Mouse (Mus musculus): ENCODE data around the gene Tomm70a. TPM values are rescaled to one million over a fixed set of nuclear protein-coding genes. Genes with fewer than 3 reads are reported as not detected.

Tomm70a gene
- total RNA-seq (2021) = 10 to 100 TPM; 30.4 to 33.1 TPM
- long read RNA-seq, experiment 1, full-length matches to known transcripts = 22 of 41 reads
- long read RNA-seq, experiment 1, partial matches to known transcripts = 1 of 41 reads
- long read RNA-seq, experiment 1, other reads (novel, unspliced or antisense) = 18 of 41 reads
- long read RNA-seq, experiment 2, full-length matches to known transcripts = 35 of 68 reads
- long read RNA-seq, experiment 2, partial matches to known transcripts = 32 of 68 reads
- long read RNA-seq, experiment 2, other reads (novel, unspliced or antisense) = 1 of 68 reads

DNA sequence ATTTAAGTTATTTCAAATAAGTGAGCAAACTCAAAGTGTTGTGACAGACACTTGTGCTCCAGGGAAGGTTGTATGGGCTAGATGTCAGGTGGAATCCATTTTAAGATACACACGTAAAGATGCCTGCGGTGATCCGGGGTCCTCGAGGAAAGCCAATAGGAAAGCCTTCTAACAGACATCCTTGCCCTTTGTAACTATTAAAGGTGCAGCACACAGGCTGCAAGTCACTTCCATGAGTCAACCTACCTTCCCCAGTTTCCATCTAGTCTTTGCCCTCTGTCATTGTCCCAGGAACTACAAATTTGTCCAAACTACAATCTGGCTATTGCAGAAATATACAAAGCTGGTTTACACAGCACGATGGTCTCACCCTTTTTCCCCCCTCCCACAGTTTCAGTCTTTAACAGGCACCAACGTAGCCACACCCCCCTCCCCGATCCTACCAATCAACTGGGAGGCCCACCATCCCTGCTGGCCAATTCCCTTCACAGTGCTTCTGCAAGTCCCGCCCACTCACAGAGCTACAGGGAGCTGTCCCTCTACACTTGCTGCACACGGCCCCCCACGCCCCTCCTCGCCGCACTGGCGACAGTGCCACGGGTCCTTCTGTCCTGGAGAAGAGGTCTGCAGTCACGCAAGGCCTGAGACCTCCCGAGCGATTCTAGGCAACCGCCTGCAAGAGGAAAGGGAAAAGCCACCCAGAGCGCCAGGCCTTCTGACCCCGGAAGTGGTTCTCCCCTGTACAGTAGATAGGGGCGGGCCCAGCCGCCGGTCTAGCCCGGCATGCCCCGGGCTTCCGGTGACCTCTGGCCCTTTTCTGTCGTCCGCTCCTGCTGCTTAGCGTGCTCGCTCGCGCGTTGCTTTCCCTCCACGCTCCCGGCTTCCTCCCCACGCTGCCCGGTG lies at the start of gene Tomm70a:
Gene Tomm70a (plus strand): TSS at position 791 of the 903 bp plus-strand sequence.
- intact Hi-C loops (cut with DNase I) = loop anchor here (5.0 kb wide), 1 partner anchor 46 kb away; the partner anchor contains the start of gene Nit2
- peak; percentile 89 to 91 for DNase-seq

DNA sequence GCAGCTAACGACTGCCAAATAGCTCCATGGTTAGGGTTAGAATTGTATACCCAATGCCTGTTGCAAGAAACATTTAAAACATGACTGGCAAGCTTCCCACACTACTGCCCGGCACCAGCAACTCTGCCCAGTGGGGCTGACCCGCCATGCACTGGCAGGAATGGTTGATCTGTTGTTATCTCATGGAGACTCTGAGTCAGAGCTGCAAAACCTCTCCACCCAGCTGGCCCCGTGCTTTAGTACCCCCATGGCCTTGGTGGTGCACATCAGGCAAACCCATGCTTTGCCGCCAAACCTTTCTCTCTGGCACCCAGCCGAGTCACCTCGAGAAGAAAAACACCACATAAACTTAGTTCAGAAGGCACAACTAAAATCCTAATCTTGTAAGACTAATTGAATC lies 45.5 kb upstream of the Tomm70a start:
- no peak for DNase-seq
- intact Hi-C loops (cut with DNase I) = no loop called here

DNA sequence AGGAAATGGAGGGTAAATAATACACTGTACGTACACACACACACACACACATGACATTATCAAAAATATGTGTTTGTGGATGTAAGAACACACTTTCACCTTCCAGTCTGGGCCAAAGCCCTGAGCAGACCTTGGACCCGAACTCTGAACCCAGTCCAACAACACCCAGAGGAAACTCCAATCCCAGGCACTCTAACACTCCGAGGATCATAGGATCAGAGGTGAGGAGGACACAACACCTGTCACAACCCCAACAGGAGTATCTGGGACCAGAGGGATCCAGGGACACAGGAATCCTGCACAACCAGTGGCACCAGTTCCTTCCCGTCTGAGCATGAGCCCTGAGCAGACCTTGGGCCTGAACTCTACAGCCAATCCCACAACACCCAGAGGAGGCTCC lies 41.9 kb upstream of the Tomm70a start:
- intact Hi-C loops (cut with DNase I) = no loop called here
- no peak for DNase-seq

DNA sequence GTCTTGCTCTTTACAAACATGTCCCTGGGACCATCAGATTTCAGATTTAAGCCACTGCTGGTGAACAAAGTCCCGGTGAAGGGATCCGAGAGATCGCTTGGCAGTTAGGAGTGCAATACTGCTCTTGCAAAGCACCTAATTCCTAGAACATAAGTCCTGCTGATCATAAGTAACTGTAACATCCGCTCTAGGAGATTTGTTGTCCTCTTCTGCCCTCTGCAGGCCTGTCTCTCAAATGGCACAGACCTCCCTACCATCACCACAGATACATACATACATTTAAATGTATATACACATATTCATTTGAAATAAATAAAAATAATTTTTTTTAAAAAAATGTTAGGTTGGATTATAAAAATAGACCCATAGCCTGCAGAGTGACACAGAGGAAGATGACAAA lies 29.0 kb upstream of the Tomm70a start:
- intact Hi-C loops (cut with DNase I) = loop anchor here (10.0 kb wide), 1 partner anchor 318 kb away; no protein-coding TSS in a partner anchor
- DNase-seq = no peak

DNA sequence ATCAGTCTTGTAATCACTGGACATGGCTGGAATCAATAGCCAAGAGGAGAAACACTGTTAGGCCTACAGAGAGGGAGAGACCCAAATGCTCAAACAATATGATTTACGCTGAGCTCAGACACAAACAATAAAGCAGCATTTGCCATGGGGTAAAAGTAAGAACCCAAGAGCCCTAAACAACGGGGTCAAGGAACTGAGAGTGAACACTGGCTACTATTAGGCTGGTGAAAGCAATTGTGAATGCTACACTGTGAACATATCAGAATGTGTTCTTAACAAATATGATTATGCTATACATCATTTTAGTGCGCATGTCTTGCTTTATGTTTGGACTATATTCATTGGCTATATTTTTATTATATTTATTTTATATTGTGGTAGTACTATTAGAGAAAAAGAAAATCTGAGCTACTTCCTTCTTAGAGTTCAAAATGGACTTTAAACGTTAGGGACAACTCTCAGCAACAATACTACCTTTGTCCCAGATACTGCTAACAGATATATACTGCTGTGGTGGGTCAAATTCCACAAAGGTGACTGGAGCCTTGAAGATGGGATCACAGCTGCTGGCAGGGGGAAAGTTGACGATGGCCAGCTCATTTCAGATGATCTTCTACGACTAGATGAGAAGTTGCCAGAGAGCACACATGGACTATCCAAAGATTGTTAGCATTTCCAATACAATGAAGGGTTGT lies 28.4 kb upstream of the Tomm70a start:
- intact Hi-C loops (cut with DNase I) = loop anchor here (10.0 kb wide), 1 partner anchor 318 kb away; no protein-coding TSS in a partner anchor

DNA sequence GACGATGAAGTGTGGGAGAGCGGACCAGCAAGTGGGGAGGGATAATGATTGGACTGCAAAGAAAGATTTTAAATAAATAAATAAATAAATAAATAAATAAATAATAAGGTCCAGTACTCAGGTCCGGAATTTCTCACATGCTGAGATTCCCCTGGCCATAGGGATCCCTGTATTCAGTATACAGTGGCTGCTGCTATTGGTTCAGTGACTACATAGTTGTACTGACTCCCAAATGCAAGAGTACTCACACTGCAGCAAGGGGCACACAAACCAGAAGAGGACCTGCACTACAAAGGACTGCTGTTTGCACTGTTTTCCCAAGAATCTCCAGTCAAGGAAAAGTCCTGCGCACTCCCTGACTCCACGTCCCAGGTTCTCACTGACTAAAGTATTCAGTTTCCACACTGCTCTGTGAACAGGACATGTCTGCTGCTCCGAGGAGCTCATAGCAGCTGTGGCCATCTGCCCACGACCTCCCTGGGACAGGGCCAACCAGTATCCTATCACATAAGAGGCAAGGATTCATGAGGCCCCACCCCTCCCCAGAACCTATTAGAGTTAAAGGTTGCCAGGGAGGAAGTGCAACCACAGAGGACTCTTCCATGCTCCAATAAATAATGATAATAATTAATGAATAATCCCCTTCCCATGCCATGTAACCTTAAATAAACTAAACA lies 22.9 kb upstream of the Tomm70a start:
- no peak for DNase-seq
- intact Hi-C loops (cut with DNase I) = loop anchor here (10.0 kb wide), 1 partner anchor 324 kb away; no protein-coding TSS in a partner anchor

More for the DNA sequence above, 28.4 kb upstream of the Tomm70a start:
- no peak for DNase-seq

DNA sequence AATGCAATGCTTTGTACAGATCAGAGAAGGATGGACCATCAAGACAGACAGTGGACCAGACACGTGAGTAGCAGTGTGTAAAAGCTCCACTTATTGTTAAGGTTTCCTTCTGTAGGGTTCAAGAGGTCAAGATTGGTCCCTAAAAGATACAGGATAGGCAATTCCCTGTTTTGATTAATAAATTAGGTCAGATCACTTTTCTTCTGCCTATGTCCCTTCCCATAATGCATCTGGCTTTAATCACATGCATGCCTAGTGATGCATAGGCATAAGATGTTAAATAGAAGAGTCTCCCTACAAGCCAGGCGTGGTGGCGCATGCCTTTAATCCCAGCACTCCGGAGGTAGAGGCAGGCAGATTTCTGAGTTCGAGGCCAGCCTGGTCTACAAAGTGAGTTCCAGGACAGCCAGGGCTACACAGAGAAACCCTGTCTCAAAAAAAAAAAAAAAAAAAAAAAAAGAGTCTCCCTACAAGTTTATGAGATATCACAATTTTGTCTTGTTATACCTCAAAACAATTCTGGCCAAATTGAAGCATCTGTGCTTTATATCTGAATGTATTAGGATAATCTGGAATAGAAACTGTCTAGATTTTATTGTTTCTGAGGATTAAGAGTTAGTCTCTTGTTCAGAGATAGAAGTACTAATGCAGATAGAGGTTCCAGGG lies 21.8 kb upstream of the Tomm70a start:
- no peak for DNase-seq
- intact Hi-C loops (cut with DNase I) = loop anchor here (10.0 kb wide), 1 partner anchor 325 kb away; no protein-coding TSS in a partner anchor

DNA sequence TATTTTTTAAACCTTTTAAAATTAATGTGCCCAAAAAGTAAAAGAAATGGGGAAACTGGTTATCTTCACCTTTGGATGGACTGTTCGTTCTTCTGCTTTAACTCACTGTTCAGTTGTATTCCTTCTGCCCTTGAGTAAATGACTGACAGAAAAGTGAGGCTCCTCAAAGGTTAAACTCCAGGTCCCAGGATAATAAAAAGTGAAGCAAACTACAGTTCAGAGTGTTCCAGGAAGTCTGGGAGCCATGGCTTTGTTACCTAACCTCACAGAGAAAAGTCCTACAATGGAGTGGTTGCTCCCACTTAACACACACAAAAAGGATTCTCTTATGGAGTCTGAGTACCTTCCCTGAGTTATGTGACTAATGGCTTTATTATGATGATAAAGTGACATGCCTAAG lies 20.3 kb upstream of the Tomm70a start:
- intact Hi-C loops (cut with DNase I) = no loop called here
- no peak for DNase-seq

DNA sequence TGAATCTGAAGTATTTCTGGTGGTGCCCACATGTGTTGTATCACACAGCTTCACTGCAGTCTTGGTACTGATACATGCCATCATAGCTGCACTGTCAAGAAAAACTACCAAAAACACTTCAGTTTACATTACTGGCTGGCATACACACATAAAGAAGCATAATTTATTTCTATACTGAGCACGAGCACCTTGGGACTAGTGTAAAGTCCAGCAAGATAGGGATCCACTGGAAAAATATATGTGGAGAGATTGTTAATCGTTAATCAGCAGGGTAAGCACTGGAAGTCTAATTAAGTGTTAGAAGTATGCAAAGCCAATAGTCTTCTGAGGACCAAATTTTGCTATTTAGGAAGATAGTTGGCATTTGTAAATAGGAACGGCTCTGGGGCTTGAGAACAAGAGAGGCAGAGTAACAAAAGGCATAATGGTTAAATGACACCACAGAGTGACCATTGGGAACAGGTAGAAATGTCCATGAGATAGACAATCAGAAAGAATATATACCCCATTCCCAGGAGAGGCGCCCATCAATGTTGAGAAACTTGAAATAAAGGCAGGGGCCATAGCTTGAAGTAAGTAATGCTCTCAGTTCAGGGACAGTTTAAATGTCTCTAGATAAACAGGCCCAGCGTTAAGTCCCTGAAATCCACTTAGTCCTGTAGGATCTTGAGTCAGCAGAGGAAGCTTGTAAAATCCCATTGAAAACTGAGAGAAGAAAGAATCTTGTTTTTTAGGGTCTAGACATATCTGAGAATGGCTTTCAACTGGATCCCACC lies 15.1 kb upstream of the Tomm70a start:
- no peak for DNase-seq

DNA sequence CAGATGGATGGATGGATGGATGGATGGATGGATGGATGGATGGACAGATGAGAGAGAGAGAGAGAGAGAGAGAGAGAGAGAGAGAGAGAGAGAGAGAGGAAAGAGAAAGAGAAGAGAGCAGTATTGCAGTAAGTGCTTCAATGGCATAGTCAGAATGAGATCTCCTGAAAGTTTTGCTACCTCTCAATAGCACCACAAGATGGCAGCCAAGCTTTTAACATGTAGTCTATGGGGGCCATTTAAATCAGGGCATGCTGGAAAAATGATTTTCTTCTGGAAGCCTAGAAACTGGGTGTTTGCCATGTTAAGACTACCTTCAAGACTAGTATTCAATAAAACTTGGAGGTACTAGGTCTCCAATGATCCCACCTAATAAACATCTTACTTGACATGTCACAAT lies 5.4 kb upstream of the Tomm70a start:
- intact Hi-C loops (cut with DNase I) = no loop called here
- DNase-seq = no peak

More for the DNA sequence above, 15.1 kb upstream of the Tomm70a start:
- intact Hi-C loops (cut with DNase I) = no loop called here

DNA sequence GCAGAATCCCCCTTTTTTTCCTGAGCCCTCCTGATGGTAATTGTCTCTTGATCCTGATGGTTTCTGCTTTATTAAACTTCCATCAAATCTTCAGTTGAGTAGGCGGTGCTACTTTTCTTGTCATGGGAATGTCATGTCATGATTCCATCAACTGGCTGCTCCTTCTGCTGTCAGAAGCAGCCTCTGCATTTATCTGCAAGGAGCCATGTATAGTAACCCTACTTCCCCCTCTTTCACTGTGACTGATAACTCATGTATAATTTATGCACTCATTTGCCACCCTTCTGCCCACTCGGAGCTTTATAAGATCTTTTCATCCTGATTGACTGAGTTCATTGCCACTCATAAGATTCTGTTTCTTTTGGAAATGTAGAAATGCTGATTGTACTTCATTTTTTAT lies 3.9 kb upstream of the Tomm70a start:
- intact Hi-C loops (cut with DNase I) = no loop called here
- no peak for DNase-seq

DNA sequence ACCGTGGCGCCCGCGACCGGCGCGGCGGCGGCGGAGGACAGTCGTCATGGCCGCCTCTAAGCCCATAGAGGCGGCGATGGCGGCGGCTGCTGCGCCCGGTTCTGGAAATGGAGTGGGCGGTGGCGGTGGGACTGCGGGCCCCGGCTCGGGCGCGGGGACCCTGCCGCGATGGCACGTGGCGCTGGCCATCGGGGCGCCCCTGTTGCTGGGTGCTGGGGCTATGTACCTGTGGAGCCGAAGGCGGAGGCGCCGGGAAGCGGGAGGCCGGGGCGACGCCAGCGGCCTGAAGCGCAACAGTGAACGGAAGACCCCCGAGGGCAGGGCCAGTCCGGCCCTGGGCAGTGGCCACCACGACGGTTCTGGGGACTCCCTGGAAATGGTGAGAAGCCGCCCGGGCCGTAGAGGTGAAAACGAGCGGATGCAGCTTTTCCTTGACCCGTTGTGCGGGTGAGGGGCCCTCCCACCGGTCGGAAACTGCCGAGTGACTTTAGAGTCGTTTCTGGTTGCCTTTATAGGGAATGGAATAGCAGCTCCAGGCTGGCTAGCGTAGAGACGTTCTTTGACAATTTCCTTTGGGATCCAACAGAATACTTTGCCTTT lies 413 bp downstream of the Tomm70a start:
- DNase-seq = no peak

DNA sequence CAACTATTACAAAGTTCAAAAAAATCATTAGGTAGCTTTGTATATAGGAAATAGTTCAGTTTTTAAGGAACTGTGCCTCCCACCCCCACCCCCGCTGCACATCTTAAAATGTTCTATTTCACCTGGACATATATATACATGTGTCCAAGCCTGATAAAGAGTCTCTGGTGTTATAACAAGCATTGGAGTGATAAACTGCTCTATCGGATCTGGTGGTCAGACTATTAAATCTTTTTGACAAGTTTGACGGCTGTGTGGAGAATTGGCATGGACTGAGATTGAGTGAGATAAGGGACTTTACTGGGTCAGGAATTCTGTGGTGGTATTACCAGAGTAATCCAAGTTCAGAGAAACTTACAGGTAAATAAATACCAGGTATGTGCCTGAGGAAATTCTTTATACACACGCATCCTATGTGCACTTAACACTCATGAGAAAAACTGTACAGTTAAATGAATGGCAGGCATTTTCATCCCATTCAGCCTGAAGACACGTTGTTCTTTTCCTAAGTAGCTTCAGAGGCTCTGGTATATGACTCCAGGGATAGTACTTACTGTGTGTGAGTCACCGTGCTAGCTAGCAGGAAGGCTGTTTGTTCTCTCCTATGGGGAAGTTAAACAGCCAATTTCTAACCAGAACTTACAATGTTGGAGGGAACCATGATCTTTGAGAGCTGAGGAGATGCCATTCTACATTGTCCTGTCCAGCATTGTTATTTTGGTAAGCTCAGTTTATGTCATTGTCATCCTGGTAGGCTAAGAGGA lies 1.4 kb downstream of the Tomm70a start:
- intact Hi-C loops (cut with DNase I) = loop anchor here (5.0 kb wide), 1 partner anchor 44 kb away; the partner anchor contains the start of gene Nit2
- DNase-seq = no peak

More for the DNA sequence above, 413 bp downstream of the Tomm70a start:
- intact Hi-C loops (cut with DNase I) = loop anchor here (5.0 kb wide), 1 partner anchor 45 kb away; the partner anchor contains the start of gene Nit2

DNA sequence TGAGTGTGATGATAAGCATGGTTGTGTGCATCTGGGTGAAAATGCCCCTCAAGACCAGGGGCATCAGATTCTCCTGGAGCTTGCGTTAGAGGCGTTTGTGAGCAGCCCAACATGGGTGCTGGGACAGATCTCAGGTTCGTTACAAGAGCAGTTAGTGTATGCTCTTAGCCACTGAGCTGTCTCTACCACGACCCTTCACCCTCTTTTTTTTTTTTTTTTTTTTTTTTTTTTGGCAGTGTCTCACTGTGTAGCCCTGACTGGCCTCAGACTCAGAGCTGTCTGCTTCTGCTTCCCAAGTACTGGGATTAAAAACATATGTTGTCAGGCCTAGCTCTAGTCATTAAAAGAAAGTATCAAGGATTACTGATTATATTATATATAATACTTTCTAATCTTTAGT lies 4.8 kb downstream of the Tomm70a start:
- intact Hi-C loops (cut with DNase I) = no loop called here
- no peak for DNase-seq

DNA sequence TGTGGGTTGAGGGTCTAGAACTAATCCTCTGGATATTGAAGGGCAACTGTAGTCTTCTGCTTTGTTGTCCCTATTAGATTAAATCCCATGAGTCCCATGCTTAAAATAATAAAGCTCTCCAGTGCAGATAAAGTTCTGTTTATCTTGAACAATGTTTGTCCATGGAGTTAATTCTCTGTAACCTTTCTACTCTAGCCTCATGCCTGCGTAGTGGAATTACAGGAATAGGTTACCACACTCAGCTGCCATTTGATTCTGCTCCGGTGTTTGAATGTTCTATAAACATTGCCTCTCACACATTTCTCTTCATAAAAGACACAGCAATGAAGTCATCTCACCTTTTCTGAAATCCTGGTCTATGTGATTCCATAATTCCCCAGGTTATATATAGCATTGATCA lies 6.3 kb downstream of the Tomm70a start:
- intact Hi-C loops (cut with DNase I) = no loop called here
- DNase-seq = no peak

DNA sequence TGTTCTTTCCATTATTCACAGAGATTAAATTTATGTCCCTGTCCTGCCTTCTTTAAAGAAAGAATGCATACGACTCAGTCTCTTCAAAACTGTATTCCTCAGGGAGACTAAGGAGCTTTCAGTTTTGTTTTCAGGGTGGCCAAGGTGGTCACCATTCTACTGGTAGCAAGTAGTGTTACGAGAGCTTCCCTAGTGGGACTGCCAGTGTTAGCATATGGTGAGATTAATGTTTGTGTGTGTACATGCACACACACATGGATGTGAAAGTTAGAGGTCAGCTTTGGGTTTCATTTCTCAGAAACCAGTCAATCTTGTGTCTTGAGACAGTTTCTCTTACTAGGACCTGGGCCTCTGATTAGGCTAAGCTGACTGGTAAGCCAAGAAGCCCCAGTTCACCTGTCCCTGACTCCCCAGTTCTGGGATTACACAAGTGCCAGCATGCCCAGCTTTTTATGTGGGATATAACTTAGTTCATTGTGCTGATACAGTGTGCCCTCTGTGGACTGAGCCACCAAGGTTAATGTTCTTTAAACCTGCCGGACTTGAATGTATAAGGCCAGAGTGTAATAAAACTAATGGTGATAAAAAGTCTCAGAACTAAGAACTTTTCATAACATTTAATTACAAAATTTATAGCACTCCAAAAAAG lies 9.4 kb downstream of the Tomm70a start:
- DNase-seq = no peak
- intact Hi-C loops (cut with DNase I) = no loop called here

DNA sequence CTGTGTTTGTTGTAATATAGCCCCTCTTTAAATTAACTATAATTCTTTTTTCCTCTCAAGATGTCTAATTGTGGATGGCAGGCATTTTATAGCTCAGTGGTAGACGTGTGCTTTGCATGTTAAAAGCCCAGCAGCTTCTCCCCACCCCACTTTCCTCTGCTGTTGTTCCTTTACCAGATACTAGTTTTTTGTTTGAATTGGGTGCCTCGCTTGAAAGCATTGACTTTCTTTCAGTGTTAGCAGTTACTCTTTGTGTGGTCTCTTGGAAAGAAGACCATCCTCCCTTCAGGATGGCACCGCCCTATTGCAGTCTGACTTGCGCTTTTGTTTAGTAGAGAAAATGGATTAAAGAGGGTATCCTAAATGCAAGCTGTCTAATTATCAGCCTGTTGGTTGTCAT lies 10.0 kb downstream of the Tomm70a start:
- no peak for DNase-seq
- intact Hi-C loops (cut with DNase I) = no loop called here

Data from gastrocnemius, postnatal 36 days (tissue).